Mouse (Mus musculus): Measurements from ENCODE around the gene Fscn2. TPM values are rescaled to one million over a fixed set of nuclear protein-coding genes. Genes with fewer than 3 reads are reported as not detected.
"Not testable (repeated sequence)": the region's sequence is repeated elsewhere in the genome, so short reads cannot be mapped to it uniquely, and the experiment has no call there.

Gene Fscn2
- polyA plus RNA-seq, 1 experiment from 2014 or later = 0.31 TPM

GRCm38 (mm10) chr11:120347301-120347700, 14.0 kb upstream of the Fscn2 start:
- H3K9ac ChIP-seq = peak overlapping the region; percentile 100
- WGBS = under 1% methylated on average over 10 of the region's 10 CpGs
- no peaks in the 10 kb centered on the region for H3K9me3 ChIP-seq
- no peaks in the 10 kb centered on the region for H3K27me3 ChIP-seq (replicated peaks)
- peak overlapping the region; percentile 100 for H3K4me3 ChIP-seq
- H3K36me3 ChIP-seq = peaks cover 30% of the 10 kb centered on the region
- ATAC-seq (ENCODE audit: extremely low read depth, insufficient number of reproducible peaks, low FRiP score, low TSS enrichment) = no peak
- peak overlapping the region; percentile 96 for H3K4me2 ChIP-seq
- peak overlapping the region; percentile 100 for H3K27ac ChIP-seq (replicated peaks)
- peaks cover 27% of the 10 kb centered on the region for H3K4me1 ChIP-seq

GRCm38 (mm10) chr11:120347791-120348683, 13.3 kb upstream of the Fscn2 start, which contains the start of gene Actg1:
Actg1 (minus strand) TSS chr11:120348542.
- Histone ChIP-seq H3K4me1 (peaks cover 34% of the 10 kb centered on the region), H3K36me3 (peaks cover 30% of the 10 kb centered on the region), H3K4me3 (peak within 1 kb of the TSS; percentile 100), H3K27ac (replicated peaks) (peak within 1 kb of the TSS; percentile 100), H3K27me3 (replicated peaks) (no peaks in the 10 kb centered on the region), H3K9ac (peak within 1 kb of the TSS; percentile 100), H3K4me2 (peak within 1 kb of the TSS; percentile 96), H3K9me3 (no peaks in the 10 kb centered on the region)
- ATAC-seq (ENCODE audit: extremely low read depth, insufficient number of reproducible peaks, low FRiP score, low TSS enrichment) = peak; percentile 77
- 2% methylated on average over 92 of the region's 103 CpGs for WGBS

GRCm38 (mm10) chr11:120348684-120349370, 12.5 kb upstream of the Fscn2 start:
- 1% methylated on average over 37 of the region's 53 CpGs for WGBS
- no peaks in the 10 kb centered on the region for H3K9me3 ChIP-seq
- ATAC-seq (ENCODE audit: extremely low read depth, insufficient number of reproducible peaks, low FRiP score, low TSS enrichment) = peak; percentile 1; the same call in 1 of the 2 replicates

GRCm38 (mm10) chr11:120349371-120349985, 11.9 kb upstream of the Fscn2 start:
- peak overlapping the region; percentile 100 for H3K9ac ChIP-seq
- peak overlapping the region; percentile 100 for H3K4me3 ChIP-seq
- H3K27ac ChIP-seq (replicated peaks) = peak overlapping the region; percentile 100
- peak overlapping the region; percentile 96 for H3K4me2 ChIP-seq
- peaks cover 30% of the 10 kb centered on the region for H3K36me3 ChIP-seq
- ATAC-seq (ENCODE audit: extremely low read depth, insufficient number of reproducible peaks, low FRiP score, low TSS enrichment) = no peak
- peaks cover 48% of the 10 kb centered on the region for H3K4me1 ChIP-seq
- WGBS = 3% methylated on average over 16 of the region's 16 CpGs
- no peaks in the 10 kb centered on the region for H3K27me3 ChIP-seq (replicated peaks)
- no peaks in the 10 kb centered on the region for H3K9me3 ChIP-seq

More at GRCm38 (mm10) chr11:120348684-120349370, 12.5 kb upstream of the Fscn2 start:
- Histone ChIP-seq H3K27me3 (replicated peaks) (no peaks in the 10 kb centered on the region), H3K9ac (peak overlapping the region; percentile 100), H3K4me2 (peak overlapping the region; percentile 96), H3K4me1 (peaks cover 42% of the 10 kb centered on the region), H3K4me3 (peak overlapping the region; percentile 100), H3K27ac (replicated peaks) (peak overlapping the region; percentile 100), H3K36me3 (peaks cover 30% of the 10 kb centered on the region)

GRCm38 (mm10) chr11:120349986-120350702, 11.2 kb upstream of the Fscn2 start:
- Histone ChIP-seq H3K27ac (replicated peaks) (peak overlapping the region; percentile 100), H3K9ac (peak overlapping the region; percentile 100), H3K36me3 (peaks cover 24% of the 10 kb centered on the region), H3K27me3 (replicated peaks) (no peaks in the 10 kb centered on the region), H3K4me2 (peak overlapping the region; percentile 96), H3K9me3 (no peaks in the 10 kb centered on the region), H3K4me3 (peak overlapping the region; percentile 100), H3K4me1 (peaks cover 54% of the 10 kb centered on the region)
- peak; percentile 65 for ATAC-seq (ENCODE audit: extremely low read depth, insufficient number of reproducible peaks, low FRiP score, low TSS enrichment)
- WGBS = under 1% methylated on average over 68 of the region's 68 CpGs

GRCm38 (mm10) chr11:120350711-120351110, 10.6 kb upstream of the Fscn2 start:
- Histone ChIP-seq H3K4me3 (peak overlapping the region; percentile 100), H3K36me3 (peaks cover 19% of the 10 kb centered on the region), H3K9me3 (no peaks in the 10 kb centered on the region), H3K27me3 (replicated peaks) (no peaks in the 10 kb centered on the region), H3K4me1 (peaks cover 56% of the 10 kb centered on the region), H3K9ac (peak overlapping the region; percentile 100), H3K27ac (replicated peaks) (peak overlapping the region; percentile 100), H3K4me2 (peak overlapping the region; percentile 96)
- ATAC-seq (ENCODE audit: extremely low read depth, insufficient number of reproducible peaks, low FRiP score, low TSS enrichment) = no peak
- 16% methylated on average over 11 of the region's 11 CpGs for WGBS

GRCm38 (mm10) chr11:120351250-120352092, 9.9 kb upstream of the Fscn2 start:
- Histone ChIP-seq H3K4me1 (peaks cover 62% of the 10 kb centered on the region), H3K27me3 (replicated peaks) (no peaks in the 10 kb centered on the region), H3K9ac (peak overlapping the region; percentile 100), H3K9me3 (no peaks in the 10 kb centered on the region), H3K27ac (replicated peaks) (peak overlapping the region; percentile 100), H3K36me3 (peaks cover 17% of the 10 kb centered on the region), H3K4me2 (peak overlapping the region; percentile 96), H3K4me3 (peak overlapping the region; percentile 100)
- WGBS = 78% methylated on average over 10 of the region's 10 CpGs
- ATAC-seq (ENCODE audit: extremely low read depth, insufficient number of reproducible peaks, low FRiP score, low TSS enrichment) = no peak

GRCm38 (mm10) chr11:120352093-120352350, 9.3 kb upstream of the Fscn2 start:
- not testable (repeated sequence) for H3K4me3 ChIP-seq; ATAC-seq (ENCODE audit: extremely low read depth, insufficient number of reproducible peaks, low FRiP score, low TSS enrichment); H3K9me3 ChIP-seq; H3K27me3 ChIP-seq (replicated peaks); H3K4me2 ChIP-seq
- H3K4me1 ChIP-seq = peaks cover 68% of the 10 kb centered on the region
- WGBS = 90% methylated on average over 5 of the region's 5 CpGs
- H3K27ac ChIP-seq (replicated peaks) = peak overlapping the region; percentile 100
- peaks cover 13% of the 10 kb centered on the region for H3K36me3 ChIP-seq
- H3K9ac ChIP-seq = peak overlapping the region; percentile 100

DNA sequence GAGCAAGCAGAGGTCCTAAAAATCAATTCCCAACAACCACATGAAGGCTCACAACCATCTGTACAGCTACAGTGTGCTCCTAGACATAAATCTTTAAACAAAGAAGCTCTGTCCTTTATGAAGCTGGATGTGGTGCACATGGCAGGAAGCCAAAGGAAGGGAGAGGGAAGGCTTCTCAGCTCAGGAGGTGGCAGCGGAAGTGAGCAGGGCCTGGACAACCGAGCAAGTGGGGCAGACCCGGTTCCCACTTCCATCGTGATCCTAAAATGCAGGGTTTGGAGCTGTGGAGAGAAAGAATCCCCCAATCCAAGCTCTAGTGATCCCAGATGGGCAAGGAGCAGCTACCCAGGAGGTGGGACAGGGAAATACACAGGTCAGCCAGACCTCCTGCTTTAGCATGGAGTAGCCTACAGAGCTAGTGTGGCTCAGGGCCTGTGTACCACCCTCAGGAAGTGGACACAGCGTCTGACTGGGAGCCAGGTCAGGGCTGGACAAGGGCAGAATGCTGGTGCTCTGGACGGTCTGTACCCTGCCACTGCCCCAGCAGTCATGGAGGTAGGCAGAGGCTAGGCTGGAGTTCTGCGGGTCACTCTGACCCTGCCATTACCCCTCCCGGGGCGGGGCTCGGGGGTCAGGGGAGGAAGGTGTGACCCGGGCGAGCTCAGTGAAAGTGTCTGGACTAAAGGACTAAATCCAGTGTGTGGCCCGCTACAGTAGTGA, 8.6 kb upstream of the Fscn2 start:
- Histone ChIP-seq H3K9ac (peak overlapping the region; percentile 76), H3K9me3 (no peaks in the 10 kb centered on the region), H3K4me1 (peaks cover 75% of the 10 kb centered on the region), H3K27me3 (replicated peaks) (no peaks in the 10 kb centered on the region), H3K4me2 (peak overlapping the region; percentile 66), H3K4me3 (0 out of 2 replicates have a peak overlapping the region, but pooled peaks have one; percentile 37), H3K36me3 (peaks cover 9% of the 10 kb centered on the region; the same call in 1 of the 2 replicates), H3K27ac (replicated peaks) (peak overlapping the region; percentile 100)
- ATAC-seq (ENCODE audit: extremely low read depth, insufficient number of reproducible peaks, low FRiP score, low TSS enrichment) = no peak
- WGBS = 58% methylated on average over 13 of the region's 13 CpGs

Data from heart, embryonic 13.5 days (tissue).